Mouse (Mus musculus) thymus, adult 2 months (tissue): ENCODE data around the gene Tmem268. TPM values are rescaled to one million over a fixed set of nuclear protein-coding genes. Genes with fewer than 3 reads are reported as not detected.
A peak's percentile ranks its signal among the peaks of the same experiment; 100 is the strongest.

Experiments used
- DNase-seq: peaks from one replicate; pipeline ENCODE4 v3.0.0; 2021
- H3K27ac ChIP-seq: fragments of 200-500 bp; 2 replicates; pipeline ENCODE4 v1.5.1; 2012; ENCODE audit warnings: low read length, control low read depth; ENCODE audit not compliant: control insufficient read depth, insufficient read depth
- H3K27me3 ChIP-seq: fragments of 200-500 bp; 2 replicates; pipeline ENCODE4 v1.6.1; 2012; ENCODE audit warnings: mild to moderate bottlenecking, low read length, moderate library complexity, mixed read lengths; ENCODE audit not compliant: control insufficient read depth, insufficient read depth
- H3K36me3 ChIP-seq: fragments of 200-500 bp; 2 replicates; pipeline ENCODE4 v1.6.1; 2012; ENCODE audit warnings: mild to moderate bottlenecking, low read length, moderate library complexity; ENCODE audit not compliant: control insufficient read depth, insufficient read depth
- H3K4me1 ChIP-seq: fragments of 200-500 bp; replicated peaks from 2 replicates; pipeline ENCODE4 v1.6.1; 2012; ENCODE audit warnings: low read length; ENCODE audit not compliant: control insufficient read depth, insufficient read depth
- H3K4me3 ChIP-seq: fragments of 200-500 bp; 2 replicates; pipeline ENCODE4 v1.5.1; 2012; ENCODE audit warnings: mild to moderate bottlenecking, low read length, control low read depth, moderate library complexity; ENCODE audit not compliant: control insufficient read depth, insufficient read depth
- CTCF ChIP-seq: fragments of 200-500 bp; IDR thresholded peaks from 2 replicates; pipeline ENCODE4 v1.5.1; 2012; ENCODE audit warnings: mild to moderate bottlenecking, control low read depth, low read length, moderate library complexity, borderline replicate concordance; ENCODE audit not compliant: control insufficient read depth, poor library complexity, insufficient read depth; ENCODE audit errors: extremely low read depth
- POLR2A ChIP-seq: fragments of 200-500 bp; IDR thresholded peaks from 2 replicates; pipeline ENCODE4 v1.6.1; 2012; ENCODE audit warnings: mild to moderate bottlenecking, low read length, control low read depth, moderate library complexity; ENCODE audit not compliant: control insufficient read depth, poor library complexity, insufficient read depth; ENCODE audit errors: extremely low read depth
- WGBS: fragments of 180-500 bp; shearing (Covaris S2); methylation state at CpG from one replicate; pipeline ENCODE4 v1.1.7; 2018; 5-methylcytosine and 5-hydroxymethylcytosine counted together
- polyA plus RNA-seq: library from polyadenylated mRNA; depleted of rRNA; stranded (reverse); fragments of >200 nt; gene quantifications from 2 replicates; pipeline ENCODE4 v1.2.3, GENCODE M21; 2012

The Tmem268 gene
- polyA plus RNA-seq, 1 experiment: 15.7 TPM

- H3K27ac ChIP-seq: no peak overlapping the region
- peaks cover 25% of the 10 kb centered on the region for H3K36me3 ChIP-seq
- no peak for DNase-seq
- WGBS: 100% methylated on average over 2 of the region's 2 CpGs
- TF ChIP-seq CTCF: no peak
- TF ChIP-seq POLR2A: no peak
- H3K4me3 ChIP-seq: no peak overlapping the region
- peaks cover 24% of the 10 kb centered on the region for H3K4me1 ChIP-seq
- no peaks in the 10 kb centered on the region for H3K27me3 ChIP-seq
Measured at GRCm38 (mm10) chr4:63555111-63555510, 3.5 kb upstream of the Tmem268 start.

- Histone ChIP-seq H3K4me1 (peaks cover 40% of the 10 kb centered on the region), H3K27me3 (no peaks in the 10 kb centered on the region), H3K27ac (no peak overlapping the region), H3K4me3 (no peak overlapping the region), H3K36me3 (peaks cover 14% of the 10 kb centered on the region)
- no peak for DNase-seq
- 58% methylated on average over 5 of the region's 5 CpGs for WGBS
- no peak for TF ChIP-seq POLR2A
- TF ChIP-seq CTCF: no peak
Measured at GRCm38 (mm10) chr4:63556665-63557064, 1.9 kb upstream of the Tmem268 start.

- H3K4me1 ChIP-seq: peaks cover 45% of the 10 kb centered on the region
- DNase-seq: no peak
- peaks cover 6% of the 10 kb centered on the region for H3K36me3 ChIP-seq
- H3K4me3 ChIP-seq: no peak overlapping the region
- H3K27ac ChIP-seq: no peak overlapping the region
- WGBS: 55% methylated on average over 16 of the region's 16 CpGs
- TF ChIP-seq CTCF (no peak), POLR2A (no peak)
- H3K27me3 ChIP-seq: no peaks in the 10 kb centered on the region
Measured at GRCm38 (mm10) chr4:63557124-63558059, 1.2 kb upstream of the Tmem268 start.

- DNase-seq: peak; percentile 18
- peak overlapping the region; percentile 80 for H3K4me3 ChIP-seq
- no peak overlapping the region for H3K27ac ChIP-seq
- H3K27me3 ChIP-seq: no peaks in the 10 kb centered on the region
- TF ChIP-seq POLR2A (no peak), CTCF (no peak)
- no peaks in the 10 kb centered on the region for H3K36me3 ChIP-seq
- WGBS: 29% methylated on average over 9 of the region's 9 CpGs
- H3K4me1 ChIP-seq: peaks cover 49% of the 10 kb centered on the region
Measured at GRCm38 (mm10) chr4:63559127-63559697, 631 bp downstream of the Tmem268 start.

- H3K27me3 ChIP-seq: no peaks in the 10 kb centered on the region
- no peak overlapping the region for H3K4me3 ChIP-seq
- peak; percentile 44 for DNase-seq
- H3K27ac ChIP-seq: no peak overlapping the region
- H3K4me1 ChIP-seq: peaks cover 49% of the 10 kb centered on the region
- no peaks in the 10 kb centered on the region for H3K36me3 ChIP-seq
- WGBS: 40% methylated on average over 8 of the region's 8 CpGs
- TF ChIP-seq CTCF: no peak
- no peak for TF ChIP-seq POLR2A
Measured at GRCm38 (mm10) chr4:63560079-63560478, 1.5 kb downstream of the Tmem268 start.

- WGBS: 12% methylated on average over 7 of the region's 7 CpGs
Measured at GRCm38 (mm10) chr4:63561861-63562675, 3.5 kb downstream of the Tmem268 start.

More at GRCm38 (mm10) chr4:63561861-63562675, 3.5 kb downstream of the Tmem268 start:
- Histone ChIP-seq H3K4me1 (peaks cover 44% of the 10 kb centered on the region), H3K4me3 (peak overlapping the region; percentile 21; the same call in 1 of the 2 replicates), H3K36me3 (no peaks in the 10 kb centered on the region), H3K27ac (peak overlapping the region; percentile 88), H3K27me3 (no peaks in the 10 kb centered on the region)
- DNase-seq: peak; percentile 68
- TF ChIP-seq POLR2A (no peak), CTCF (no peak)
